Mouse (Mus musculus) urinary bladder, postnatal 10 days (tissue): Measurements from ENCODE around the gene Ccdc18.
"Not testable (repeated sequence)": the region's sequence is repeated elsewhere in the genome, so short reads cannot be mapped to it uniquely, and the experiment has no call there.

Experiments
- DNase-seq: peaks from one replicate; pipeline ENCODE4 v3.0.0; 2022; ENCODE audit warnings: low spot score

Gene Ccdc18

GRCm38 (mm10) chr5:108132441-108133243 is at the start of gene Ccdc18, which contains the start of gene Tmed5:
Ccdc18 (plus strand) TSS chr5:108132875.
Tmed5 (minus strand) TSS chr5:108132620.
- DNase-seq: peak; percentile 87

- no peak for DNase-seq
Observed at GRCm38 (mm10) chr5:108085440-108085839, 47.2 kb upstream of the Ccdc18 start.

GRCm38 (mm10) chr5:108092731-108093130 is 39.9 kb upstream of the Ccdc18 start:
- not testable (repeated sequence) for DNase-seq

GRCm38 (mm10) chr5:108097676-108098075 is 35.0 kb upstream of the Ccdc18 start:
- no peak for DNase-seq

- DNase-seq: no peak
Observed at GRCm38 (mm10) chr5:108100196-108100595, 32.5 kb upstream of the Ccdc18 start.

GRCm38 (mm10) chr5:108104306-108104705 is 28.4 kb upstream of the Ccdc18 start:
- no peak for DNase-seq

GRCm38 (mm10) chr5:108109346-108109745 is 23.3 kb upstream of the Ccdc18 start:
- no peak for DNase-seq

GRCm38 (mm10) chr5:108117693-108118092 is 15.0 kb upstream of the Ccdc18 start:
- no peak for DNase-seq

- DNase-seq: no peak
Observed at GRCm38 (mm10) chr5:108120221-108120900, 12.3 kb upstream of the Ccdc18 start.

- DNase-seq: no peak
Observed at GRCm38 (mm10) chr5:108131849-108132440, 730 bp upstream of the Ccdc18 start.

- DNase-seq: no peak
Observed at GRCm38 (mm10) chr5:108152592-108152991, 19.9 kb downstream of the Ccdc18 start.

- no peak for DNase-seq
Observed at GRCm38 (mm10) chr5:108160796-108161195, 28.1 kb downstream of the Ccdc18 start.

- no peak for DNase-seq
Observed at GRCm38 (mm10) chr5:108163695-108164094, 31.0 kb downstream of the Ccdc18 start.

GRCm38 (mm10) chr5:108184050-108184449 is 51.4 kb downstream of the Ccdc18 start:
- no peak for DNase-seq

GRCm38 (mm10) chr5:108188967-108189366 is 56.3 kb downstream of the Ccdc18 start:
- no peak for DNase-seq

- no peak for DNase-seq
Observed at GRCm38 (mm10) chr5:108206008-108206407, 73.3 kb downstream of the Ccdc18 start.

- DNase-seq: no peak
Observed at GRCm38 (mm10) chr5:108211512-108211911, 78.8 kb downstream of the Ccdc18 start.

- DNase-seq: no peak
Observed at GRCm38 (mm10) chr5:108214928-108215327, 82.3 kb downstream of the Ccdc18 start.

- DNase-seq: no peak
Observed at GRCm38 (mm10) chr5:108224077-108224476, 91.4 kb downstream of the Ccdc18 start.

- no peak for DNase-seq
Observed at GRCm38 (mm10) chr5:108226159-108226558, 93.5 kb downstream of the Ccdc18 start.

- DNase-seq: no peak
Observed at GRCm38 (mm10) chr5:108246314-108246765, 113.7 kb downstream of the Ccdc18 start.

GRCm38 (mm10) chr5:108250033-108250432 is 117.4 kb downstream of the Ccdc18 start:
- no peak for DNase-seq

- DNase-seq: no peak
Observed at GRCm38 (mm10) chr5:108255259-108255658, 122.6 kb downstream of the Ccdc18 start.
